Mouse (Mus musculus) retina, postnatal 7 days (tissue): ENCODE results near the gene Ankrd36.
A peak's percentile ranks its signal among the peaks of the same experiment; 100 is the strongest.
"Not testable (repeated sequence)": the region's sequence is repeated elsewhere in the genome, so short reads cannot be mapped to it uniquely, and the experiment has no call there.

Source experiments
- DNase-seq: peaks from one replicate; pipeline ENCODE4 v3.0.0-alpha.2; 2012; ENCODE audit warnings: low read depth, low spot score

The Ankrd36 gene

DNA sequence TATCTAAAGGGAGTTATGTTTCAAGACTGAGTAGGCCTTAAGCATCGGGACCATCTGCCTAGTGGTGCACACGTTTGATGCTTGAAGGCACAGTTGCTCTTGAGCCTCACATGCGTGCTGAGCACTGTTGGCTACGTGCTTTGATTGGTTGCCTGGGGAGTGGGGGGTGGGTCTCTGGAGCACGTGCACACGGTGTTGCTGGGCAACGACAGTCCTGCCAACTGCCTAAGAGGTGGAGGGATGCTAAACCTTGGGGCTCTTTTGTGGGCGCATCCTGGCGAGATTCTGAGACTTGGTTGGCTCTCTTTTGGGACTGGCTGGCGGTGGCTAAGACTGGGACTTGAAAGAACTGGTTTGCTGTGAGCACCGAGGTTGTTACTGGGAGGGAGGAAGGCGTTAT lies at the start of gene Ankrd36:
TSS of gene Ankrd36 (plus strand) at position 211 of the 400 bp plus-strand sequence.
- no peak for DNase-seq

GRCm38 (mm10) chr11:5520412-5521265 lies 48.8 kb upstream of the Ankrd36 start, which contains the start of gene Xbp1:
Gene Xbp1, plus strand, starts transcription at chr11:5520659.
- DNase-seq = peak; percentile 88

DNA sequence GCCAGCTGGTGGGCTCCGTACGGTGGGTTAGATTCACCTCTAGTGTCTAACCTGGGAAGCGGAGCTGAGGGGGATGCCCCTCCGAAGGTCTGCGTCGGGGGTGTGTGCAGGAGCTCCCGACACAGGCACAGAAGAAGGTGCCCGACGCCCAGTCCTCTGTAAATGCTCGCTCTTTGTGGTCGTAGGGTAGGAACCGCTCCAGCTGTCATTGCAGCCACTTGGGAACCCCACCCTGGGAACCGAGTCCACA lies 48.3 kb upstream of the Ankrd36 start:
- no peak for DNase-seq

- no peak for DNase-seq
Observed at GRCm38 (mm10) chr11:5521516-5522291, 47.8 kb upstream of the Ankrd36 start.

DNA sequence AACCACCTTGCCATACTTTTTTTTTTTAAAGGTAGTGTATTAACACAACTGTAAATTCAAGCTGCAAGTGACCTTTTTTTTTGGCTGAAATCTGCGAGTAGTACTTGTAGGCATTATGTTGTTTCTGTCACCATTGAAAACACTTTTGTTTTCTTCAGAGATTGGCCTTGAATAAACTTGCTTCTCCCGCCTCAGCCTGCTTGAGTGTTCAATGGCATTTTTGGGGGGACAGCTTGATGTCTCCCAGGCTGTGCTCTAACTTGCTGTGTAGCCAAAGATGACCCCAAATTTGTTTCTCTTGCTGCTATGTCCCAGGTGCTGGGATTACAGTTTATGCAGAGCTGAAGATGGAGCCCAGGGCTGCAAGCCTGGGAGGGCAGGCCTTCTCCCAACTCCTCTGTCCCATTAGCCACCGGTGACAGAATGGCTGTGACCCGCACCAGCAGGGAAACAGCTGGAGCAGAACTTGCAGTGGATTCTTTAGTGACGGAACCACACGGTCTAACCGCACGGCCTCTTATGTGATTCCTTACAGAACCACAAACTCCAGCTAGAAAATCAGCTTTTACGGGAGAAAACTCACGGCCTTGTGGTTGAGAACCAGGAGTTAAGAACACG lies 46.6 kb upstream of the Ankrd36 start:
- no peak for DNase-seq

- DNase-seq = no peak
Observed at GRCm38 (mm10) chr11:5525418-5525817, 44.1 kb upstream of the Ankrd36 start.

GRCm38 (mm10) chr11:5526573-5527439 lies 42.7 kb upstream of the Ankrd36 start:
- no peak for DNase-seq

GRCm38 (mm10) chr11:5527865-5528523 lies 41.5 kb upstream of the Ankrd36 start:
- no peak for DNase-seq

DNA sequence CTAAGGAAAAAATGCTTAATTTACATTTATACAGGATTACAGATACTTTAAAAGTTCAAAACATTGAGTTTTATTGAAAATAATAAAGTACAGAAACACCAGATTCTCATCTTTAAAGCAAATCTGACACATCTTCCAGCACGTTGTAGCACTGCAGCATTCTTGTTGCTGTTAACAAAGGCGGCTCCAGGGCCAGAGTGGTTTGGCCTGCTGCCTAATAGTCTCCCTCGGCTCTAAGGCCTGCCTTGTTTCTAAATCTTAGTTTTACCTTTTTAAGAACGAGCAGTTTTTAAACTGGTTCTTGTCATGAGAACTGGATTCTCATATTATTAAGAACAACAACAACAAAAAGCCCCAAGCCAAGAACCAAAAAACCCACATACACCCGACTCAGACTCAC lies 40.6 kb upstream of the Ankrd36 start:
- DNase-seq = no peak

DNA sequence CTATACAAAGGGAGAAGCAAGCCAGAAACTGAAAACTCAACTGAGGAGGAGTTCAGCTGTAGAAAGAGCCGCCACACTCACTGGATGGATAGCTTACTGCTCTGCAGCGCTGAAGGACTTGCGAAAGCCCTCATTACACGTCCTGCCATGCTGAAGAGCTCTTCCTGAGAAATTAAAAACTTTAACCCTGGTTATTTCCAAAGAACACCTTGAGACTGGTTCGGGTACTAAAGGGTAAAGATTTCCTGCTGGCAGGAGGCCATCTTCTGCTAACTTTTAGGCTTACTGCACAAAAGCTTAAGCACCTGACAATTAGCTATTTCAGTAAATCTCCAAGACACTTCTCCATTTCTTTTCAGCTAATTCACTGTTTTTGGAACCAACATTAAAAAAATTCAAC lies 39.3 kb upstream of the Ankrd36 start:
- DNase-seq = no peak

DNA sequence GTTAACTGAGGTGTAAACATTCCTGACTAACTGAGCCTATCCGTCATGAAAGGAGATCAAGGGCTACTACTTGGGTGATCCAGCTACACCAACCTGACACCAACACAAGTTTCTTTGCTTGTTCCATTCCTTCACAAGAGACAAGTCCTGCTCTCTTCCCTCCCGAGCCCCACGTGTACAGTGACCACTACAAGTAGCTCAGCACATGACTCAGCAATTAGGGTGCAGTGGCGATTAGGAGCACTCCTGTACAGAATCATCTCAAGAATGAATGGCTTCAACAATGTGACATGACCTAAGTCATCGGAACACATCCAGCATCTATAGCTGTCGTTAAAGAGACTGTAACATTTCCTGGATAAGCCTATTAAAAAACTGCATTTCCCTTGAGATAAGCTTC lies 38.8 kb upstream of the Ankrd36 start:
- no peak for DNase-seq

GRCm38 (mm10) chr11:5533108-5533507 lies 36.4 kb upstream of the Ankrd36 start:
- no peak for DNase-seq

DNA sequence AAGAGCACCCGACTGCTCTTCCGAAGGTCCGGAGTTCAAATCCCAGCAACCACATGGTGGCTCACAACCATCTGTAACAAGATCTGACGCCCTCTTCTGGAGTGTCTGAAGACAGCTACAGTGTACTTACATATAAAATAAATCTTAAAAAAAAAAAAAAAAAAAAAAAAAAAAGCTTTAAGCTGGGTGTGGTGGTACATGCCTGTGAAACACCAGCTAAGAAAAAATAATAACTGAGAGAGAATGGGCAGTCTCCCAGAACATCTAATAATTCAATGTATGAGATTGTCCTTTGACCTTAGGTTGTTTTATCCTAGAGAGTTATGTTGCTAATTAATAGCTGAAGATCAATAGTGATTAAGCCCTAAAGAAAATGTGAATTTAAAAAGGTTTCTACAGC lies 32.0 kb upstream of the Ankrd36 start:
- DNase-seq = not testable (repeated sequence)

DNA sequence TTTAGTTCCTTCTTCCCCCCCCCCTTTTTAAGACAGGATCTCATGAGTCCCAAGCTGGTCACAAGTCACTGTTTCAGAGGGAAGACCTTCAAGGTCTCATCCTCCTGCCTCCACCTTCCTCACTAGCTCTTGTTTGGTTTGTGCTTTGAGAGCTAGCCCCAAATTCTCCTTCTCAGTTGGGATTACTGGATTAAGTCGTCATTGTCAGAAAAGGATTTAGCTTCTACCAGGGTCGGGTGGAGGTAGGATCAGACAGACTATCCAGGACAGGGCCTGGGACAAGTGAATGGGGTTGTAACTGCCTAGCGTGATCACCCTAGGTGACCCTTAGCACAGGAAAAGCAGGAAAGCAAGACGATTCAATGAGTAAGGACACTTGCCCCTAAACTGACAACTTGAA lies 29.2 kb upstream of the Ankrd36 start:
- DNase-seq = no peak

- no peak for DNase-seq
Observed at GRCm38 (mm10) chr11:5541230-5541798, 28.2 kb upstream of the Ankrd36 start.

- DNase-seq = peak; percentile 81
Observed at GRCm38 (mm10) chr11:5541799-5542481, 27.5 kb upstream of the Ankrd36 start, which contains the start of gene Ccdc117. Gene Ccdc117, minus strand, starts transcription at chr11:5542187.

- no peak for DNase-seq
Observed at GRCm38 (mm10) chr11:5542482-5543185, 26.9 kb upstream of the Ankrd36 start.

DNA sequence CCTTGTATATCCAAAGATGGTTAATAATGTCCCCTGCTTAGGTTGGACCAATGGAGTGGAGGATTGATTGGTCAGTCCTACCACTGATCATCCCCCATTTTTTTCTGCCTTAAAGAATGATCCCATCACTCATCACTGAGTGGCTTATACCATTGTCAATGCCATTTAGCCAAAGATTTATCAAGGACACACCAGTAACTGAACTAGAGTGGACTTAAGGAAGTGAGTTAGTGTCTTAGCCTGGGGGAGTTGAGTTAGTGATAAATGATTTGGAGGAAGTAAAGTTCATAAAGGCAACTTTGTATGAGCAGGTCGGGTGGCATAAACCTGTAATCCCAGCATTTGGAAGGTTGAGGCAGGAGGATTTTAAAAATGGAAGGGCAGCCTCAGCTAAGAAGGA lies 26.2 kb upstream of the Ankrd36 start:
- no peak for DNase-seq

DNA sequence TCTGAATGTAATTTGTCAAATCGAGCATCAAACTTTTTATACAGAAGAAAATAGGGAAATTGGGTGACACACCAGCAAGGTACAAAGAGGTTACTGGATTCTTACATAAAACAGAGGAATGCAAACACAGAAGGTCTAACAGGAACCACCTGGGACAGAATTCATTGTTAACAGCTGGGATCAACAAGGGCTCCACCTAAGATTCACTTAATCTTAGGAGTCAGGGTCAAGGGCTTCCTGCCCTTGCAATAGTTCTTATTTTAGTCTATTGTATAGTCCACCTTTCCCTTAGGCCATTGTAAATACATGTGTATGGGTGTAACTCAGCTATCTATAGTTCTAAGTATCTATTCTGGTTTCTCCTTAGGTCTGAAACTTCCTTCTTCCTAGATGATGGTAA lies 24.8 kb upstream of the Ankrd36 start:
- DNase-seq = not testable (repeated sequence)
